Mouse (Mus musculus) bone marrow, adult 2 months (tissue): Measurements from ENCODE around the gene Tmpo.

Experiments
- CTCF ChIP-seq: fragments of 200-500 bp; IDR thresholded peaks from 2 replicates; pipeline ENCODE4 v1.5.1; 2011; ENCODE audit warnings: low read length, control low read depth; ENCODE audit not compliant: control insufficient read depth, insufficient read depth
- POLR2A ChIP-seq: fragments of 200-500 bp; IDR thresholded peaks from 2 replicates; pipeline ENCODE4 v1.6.1; 2011; ENCODE audit warnings: low read depth, mild to moderate bottlenecking, control low read depth, low read length, borderline replicate concordance; ENCODE audit not compliant: control insufficient read depth

DNA sequence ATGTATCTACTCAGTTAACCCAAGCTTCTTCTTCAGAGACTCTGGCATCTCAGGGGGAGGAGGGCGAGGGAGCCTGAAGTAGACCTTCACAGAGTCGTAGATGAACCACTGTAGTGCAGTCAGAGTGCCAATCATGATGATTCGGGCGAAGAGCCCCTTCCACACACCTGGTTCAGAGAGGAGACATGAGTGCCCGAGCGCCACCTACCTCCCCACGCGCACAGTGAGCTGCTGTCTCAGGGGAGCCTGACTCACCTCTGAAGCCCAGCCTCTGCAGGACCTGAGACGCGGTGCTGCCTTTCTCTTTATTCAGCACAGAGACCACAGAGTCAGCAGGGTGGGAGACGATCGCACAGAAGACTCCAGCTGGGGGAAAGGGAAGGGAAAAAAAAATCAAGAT is 64.2 kb downstream of the Tmpo start:
- no peak for TF ChIP-seq CTCF
- no peak for TF ChIP-seq POLR2A
